Mouse (Mus musculus) embryonic facial prominence, embryonic 12.5 days (tissue): Measurements from ENCODE around the gene Stpg2. TPM values are rescaled to one million over a fixed set of nuclear protein-coding genes. Genes with fewer than 3 reads are reported as not detected.

ENCODE experiments used
- ATAC-seq: fragments of 200-750 bp; cut with Nextera tagmentation; 2 replicates; pipeline ENCODE4 v1.8.0; 2017; ENCODE audit not compliant: insufficient number of reproducible peaks, insufficient read depth, low FRiP score, low TSS enrichment
- H3K27ac ChIP-seq: fragments of 300-500 bp; sonication (generic); 2 replicates; pipeline ENCODE4 v1.5.1; 2016; ENCODE audit warnings: mild to moderate bottlenecking
- H3K27me3 ChIP-seq: fragments of 300-500 bp; sonication (generic); 2 replicates; pipeline ENCODE4 v1.6.1; 2016; ENCODE audit warnings: mild to moderate bottlenecking, moderate library complexity
- H3K36me3 ChIP-seq: fragments of 300-500 bp; sonication (generic); 2 replicates; pipeline ENCODE4 v1.6.1; 2016; ENCODE audit warnings: mild to moderate bottlenecking
- H3K4me1 ChIP-seq: fragments of 300-500 bp; sonication (generic); 2 replicates; pipeline ENCODE4 v1.6.1; 2016
- H3K4me2 ChIP-seq: fragments of 300-500 bp; sonication (generic); replicated peaks from 2 replicates; pipeline ENCODE4 v1.6.1; 2016; ENCODE audit warnings: mild to moderate bottlenecking, moderate library complexity
- H3K4me3 ChIP-seq: fragments of 300-500 bp; sonication (generic); 2 replicates; pipeline ENCODE4 v1.5.1; 2016; ENCODE audit warnings: mild to moderate bottlenecking
- H3K9ac ChIP-seq: fragments of 300-500 bp; sonication (generic); 2 replicates; pipeline ENCODE4 v1.6.1; 2016; ENCODE audit warnings: mild to moderate bottlenecking, moderate library complexity
- H3K9me3 ChIP-seq: fragments of 300-500 bp; sonication (generic); 2 replicates; pipeline ENCODE4 v1.6.1; 2016; ENCODE audit warnings: mild to moderate bottlenecking, moderate library complexity
- WGBS: fragments of 180-500 bp; shearing (Covaris S2); methylation state at CpG from one replicate; pipeline ENCODE4 v1.1.7; 2016; 5-methylcytosine and 5-hydroxymethylcytosine counted together
- polyA plus RNA-seq: library from polyadenylated mRNA; unstranded; fragments of >200 nt; fragmentation: Nextera tagmentation; extraction: Ambion mirVana; gene quantifications from 2 replicates; pipeline ENCODE4 v1.2.1, GENCODE M21; 2016

Gene Stpg2
- 0.15 TPM in 1 of 2 replicates, not detected in the other for polyA plus RNA-seq

DNA sequence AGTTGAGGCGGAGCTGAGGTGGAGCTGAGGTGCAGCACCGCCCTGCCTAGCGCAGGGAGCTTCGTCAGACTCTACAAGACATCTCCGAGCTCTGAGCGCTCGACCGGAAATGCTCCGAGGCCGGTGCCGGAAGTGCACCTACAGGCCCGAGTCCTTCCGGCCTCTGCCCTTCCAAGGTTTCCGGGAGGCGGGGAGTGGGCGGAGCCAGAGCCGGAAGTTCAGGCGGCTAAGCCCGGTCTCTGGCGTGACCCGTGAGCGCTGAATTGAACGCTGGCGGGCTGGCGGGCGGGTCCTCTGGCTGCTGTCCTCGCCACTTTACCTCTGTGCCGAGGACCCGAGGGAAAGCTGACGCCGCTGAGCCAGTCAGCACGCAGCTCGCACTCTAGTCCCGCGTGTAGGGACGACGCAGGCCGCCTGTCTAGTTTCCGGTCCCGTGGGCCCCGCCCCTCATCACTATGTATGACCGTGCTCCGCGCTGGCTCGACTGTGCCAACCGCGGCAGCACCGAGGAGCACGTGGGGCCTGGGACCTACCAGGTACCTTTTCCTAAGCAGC, at the start of gene Stpg2:
Gene Stpg2 (plus strand): TSS at position 251 of the 555 bp plus-strand sequence.
- peak; percentile 99 for ATAC-seq
- Histone ChIP-seq H3K4me2 (peak within 1 kb of the TSS; percentile 69), H3K9ac (peak within 1 kb of the TSS; percentile 52)

DNA sequence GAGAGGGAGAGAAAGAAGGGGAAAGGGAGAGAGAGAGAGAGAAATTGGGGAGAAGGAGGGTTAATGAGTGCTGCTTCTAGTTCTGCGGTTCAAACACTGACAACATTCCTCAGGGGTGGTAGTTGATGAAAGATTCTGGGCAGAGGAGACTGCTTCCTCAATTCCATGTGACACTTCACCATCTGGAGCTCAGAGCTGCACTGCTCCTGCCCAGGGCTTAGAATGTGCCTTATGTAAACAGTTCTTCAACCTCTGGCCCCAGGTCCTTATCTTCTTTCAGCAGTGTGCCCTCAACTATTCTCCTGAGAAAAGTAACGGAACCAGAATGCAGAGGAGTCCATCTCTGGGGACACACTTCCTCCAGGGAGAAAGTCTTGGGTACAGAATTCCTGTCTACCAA, 43.3 kb upstream of the Stpg2 start:
- H3K27me3 ChIP-seq, result no peaks in the 10 kb centered on the region
- H3K36me3 ChIP-seq, result no peaks in the 10 kb centered on the region
- H3K9me3 ChIP-seq, result no peaks in the 10 kb centered on the region
- no peak for ATAC-seq
- H3K4me3 ChIP-seq, result no peak overlapping the region
- H3K9ac ChIP-seq, result no peak overlapping the region
- H3K4me1 ChIP-seq, result no peaks in the 10 kb centered on the region
- H3K27ac ChIP-seq, result no peak overlapping the region
- WGBS, result 34% methylated on average over 2 of the region's 2 CpGs
- H3K4me2 ChIP-seq, result no peak overlapping the region

More for the DNA sequence above, at the start of gene Stpg2:
- Histone ChIP-seq H3K4me3 (peak within 1 kb of the TSS; percentile 60), H3K4me1 (0 out of 2 replicates have a peak, but pooled peaks cover 2% of the 10 kb centered on the region), H3K27me3 (peaks cover 13% of the 10 kb centered on the region), H3K36me3 (no peaks in the 10 kb centered on the region), H3K9me3 (no peaks in the 10 kb centered on the region), H3K27ac (peak within 1 kb of the TSS; percentile 94)
- WGBS, result under 1% methylated on average over 49 of the region's 49 CpGs

- Histone ChIP-seq H3K4me2 (no peak overlapping the region), H3K27ac (no peak overlapping the region), H3K9ac (no peak overlapping the region), H3K36me3 (no peaks in the 10 kb centered on the region), H3K9me3 (no peaks in the 10 kb centered on the region), H3K27me3 (no peaks in the 10 kb centered on the region), H3K4me1 (no peaks in the 10 kb centered on the region), H3K4me3 (no peak overlapping the region)
- 79% methylated on average over 4 of the region's 4 CpGs for WGBS
- ATAC-seq, result no peak
Observed at GRCm38 (mm10) chr3:139162658-139163057, 42.8 kb upstream of the Stpg2 start.

- no peak overlapping the region for H3K9ac ChIP-seq
- no peaks in the 10 kb centered on the region for H3K9me3 ChIP-seq
- ATAC-seq, result no peak
- no peak overlapping the region for H3K27ac ChIP-seq
- H3K4me2 ChIP-seq, result no peak overlapping the region
- no peaks in the 10 kb centered on the region for H3K4me1 ChIP-seq
- H3K36me3 ChIP-seq, result no peaks in the 10 kb centered on the region
- no peak overlapping the region for H3K4me3 ChIP-seq
- 69% methylated on average over 4 of the region's 4 CpGs for WGBS
- no peaks in the 10 kb centered on the region for H3K27me3 ChIP-seq
Observed at GRCm38 (mm10) chr3:139168510-139169269, 36.8 kb upstream of the Stpg2 start.

DNA sequence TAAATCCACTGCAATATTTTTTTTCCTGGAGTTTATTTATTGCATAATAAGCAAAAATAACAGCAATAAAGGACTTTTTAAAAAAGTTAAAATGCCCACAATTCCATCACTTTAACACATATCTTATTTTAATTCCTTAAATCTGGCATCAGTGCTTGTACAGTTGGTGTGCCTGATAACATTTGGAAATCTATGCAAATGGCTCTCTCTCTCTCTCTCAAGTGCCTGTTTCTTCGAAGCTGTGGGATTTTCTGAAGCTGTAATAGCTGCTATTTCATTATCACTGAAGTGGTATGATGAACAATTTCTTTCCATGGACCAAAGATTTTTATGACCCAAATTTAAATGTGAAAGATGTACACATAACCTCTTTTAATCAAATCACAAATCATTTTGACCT, 35.8 kb upstream of the Stpg2 start:
- 68% methylated on average over 1 of the region's 1 CpGs for WGBS
- Histone ChIP-seq H3K4me2 (no peak overlapping the region), H3K27ac (no peak overlapping the region), H3K4me1 (no peaks in the 10 kb centered on the region), H3K9ac (no peak overlapping the region), H3K27me3 (no peaks in the 10 kb centered on the region), H3K36me3 (no peaks in the 10 kb centered on the region), H3K9me3 (no peaks in the 10 kb centered on the region), H3K4me3 (no peak overlapping the region)
- ATAC-seq, result no peak

DNA sequence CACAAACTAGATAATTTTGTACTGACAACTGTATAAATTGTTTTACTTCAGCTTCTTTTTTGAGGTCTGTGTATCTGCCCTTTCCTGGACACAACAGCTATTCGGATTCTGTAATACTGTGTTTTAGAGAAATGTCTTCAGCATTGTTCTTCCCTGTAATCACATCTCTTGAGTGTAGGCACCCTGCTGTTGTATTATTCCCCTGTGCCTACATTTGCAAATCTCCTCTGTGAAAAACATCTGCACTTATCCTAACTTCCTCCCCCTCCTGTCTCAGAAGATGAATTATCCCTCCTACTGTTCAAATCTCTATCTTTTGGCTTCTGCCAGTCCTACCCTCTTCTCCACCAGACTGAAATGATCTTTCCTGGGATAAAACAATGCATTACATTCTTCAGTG, 28.6 kb upstream of the Stpg2 start:
- H3K27me3 ChIP-seq, result no peaks in the 10 kb centered on the region
- no peaks in the 10 kb centered on the region for H3K4me1 ChIP-seq
- no peak for ATAC-seq
- no peak overlapping the region for H3K9ac ChIP-seq
- no peak overlapping the region for H3K27ac ChIP-seq
- 61% methylated on average over 1 of the region's 1 CpGs for WGBS
- H3K36me3 ChIP-seq, result no peaks in the 10 kb centered on the region
- no peak overlapping the region for H3K4me3 ChIP-seq
- no peak overlapping the region for H3K4me2 ChIP-seq
- no peaks in the 10 kb centered on the region for H3K9me3 ChIP-seq

GRCm38 (mm10) chr3:139191541-139191940, 14.0 kb upstream of the Stpg2 start:
- Histone ChIP-seq H3K9ac (no peak overlapping the region), H3K27ac (no peak overlapping the region), H3K27me3 (no peaks in the 10 kb centered on the region), H3K4me2 (no peak overlapping the region), H3K9me3 (no peaks in the 10 kb centered on the region), H3K4me1 (no peaks in the 10 kb centered on the region), H3K4me3 (no peak overlapping the region), H3K36me3 (no peaks in the 10 kb centered on the region)
- 59% methylated on average over 1 of the region's 1 CpGs for WGBS
- ATAC-seq, result no peak

- no peak overlapping the region for H3K9ac ChIP-seq
- H3K27ac ChIP-seq, result no peak overlapping the region
- H3K4me2 ChIP-seq, result no peak overlapping the region
- H3K36me3 ChIP-seq, result no peaks in the 10 kb centered on the region
- no peak overlapping the region for H3K4me3 ChIP-seq
- no peaks in the 10 kb centered on the region for H3K27me3 ChIP-seq
- no peaks in the 10 kb centered on the region for H3K9me3 ChIP-seq
- no peaks in the 10 kb centered on the region for H3K4me1 ChIP-seq
- no peak for ATAC-seq
Observed at GRCm38 (mm10) chr3:139193917-139194316, 11.6 kb upstream of the Stpg2 start.

DNA sequence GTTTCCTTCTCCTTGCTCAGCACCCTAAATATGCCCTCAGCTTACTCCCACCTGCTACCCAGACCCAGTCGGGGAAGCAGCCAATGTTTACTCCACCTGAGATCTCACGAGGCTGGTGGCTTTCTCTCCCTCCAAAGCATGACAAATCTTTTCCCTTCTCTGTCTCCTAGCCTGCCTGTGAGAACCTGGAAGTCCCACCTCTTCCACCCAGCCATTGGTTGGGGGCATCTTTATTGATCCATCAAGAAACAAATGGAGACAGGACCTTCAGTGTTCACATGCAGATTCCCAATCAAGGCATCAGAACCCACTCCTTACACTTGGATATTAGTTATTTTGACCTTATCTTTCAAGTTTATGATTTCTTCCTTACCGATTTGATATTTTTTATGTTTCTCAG, 7.1 kb upstream of the Stpg2 start:
- Histone ChIP-seq H3K4me1 (no peaks in the 10 kb centered on the region), H3K4me3 (no peak overlapping the region), H3K27me3 (peaks cover 15% of the 10 kb centered on the region), H3K4me2 (no peak overlapping the region), H3K36me3 (no peaks in the 10 kb centered on the region), H3K9me3 (no peaks in the 10 kb centered on the region), H3K9ac (no peak overlapping the region), H3K27ac (no peak overlapping the region)
- ATAC-seq, result no peak
- WGBS, result 71% methylated on average over 3 of the region's 3 CpGs

GRCm38 (mm10) chr3:139200324-139200723, 5.2 kb upstream of the Stpg2 start:
- Histone ChIP-seq H3K27me3 (peaks cover 18% of the 10 kb centered on the region), H3K36me3 (no peaks in the 10 kb centered on the region), H3K27ac (no peak overlapping the region), H3K4me1 (no peaks in the 10 kb centered on the region), H3K9ac (no peak overlapping the region), H3K4me3 (no peak overlapping the region), H3K9me3 (no peaks in the 10 kb centered on the region), H3K4me2 (no peak overlapping the region)
- 76% methylated on average over 3 of the region's 3 CpGs for WGBS
- ATAC-seq, result no peak

- Histone ChIP-seq H3K36me3 (no peaks in the 10 kb centered on the region), H3K4me3 (no peak overlapping the region), H3K27me3 (no peaks in the 10 kb centered on the region), H3K4me1 (no peaks in the 10 kb centered on the region), H3K27ac (no peak overlapping the region), H3K4me2 (no peak overlapping the region), H3K9ac (no peak overlapping the region), H3K9me3 (no peaks in the 10 kb centered on the region)
- ATAC-seq, result no peak
- WGBS, result 69% methylated on average over 9 of the region's 9 CpGs
Observed at GRCm38 (mm10) chr3:139216945-139217344, 11.5 kb downstream of the Stpg2 start.

DNA sequence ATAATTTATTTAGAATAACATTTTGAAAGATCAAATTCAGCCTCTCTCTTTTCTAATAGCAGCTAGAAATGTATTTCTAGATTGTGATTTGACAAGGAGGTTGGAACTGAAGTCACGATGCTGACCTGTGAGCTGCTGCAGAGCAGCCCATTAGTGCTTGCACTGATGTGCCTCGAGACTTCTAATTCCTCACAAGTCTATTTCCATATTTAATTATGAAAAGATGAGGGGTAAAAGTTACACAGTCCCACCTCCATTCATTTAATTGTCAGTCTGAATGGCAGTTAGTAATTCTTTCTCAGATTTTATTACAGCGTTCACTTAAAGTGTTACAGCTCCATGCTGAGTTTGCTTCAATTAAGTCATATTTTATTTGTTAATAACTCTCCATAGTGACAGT, 19.6 kb downstream of the Stpg2 start:
- Histone ChIP-seq H3K36me3 (no peaks in the 10 kb centered on the region), H3K9me3 (no peaks in the 10 kb centered on the region), H3K9ac (no peak overlapping the region), H3K4me2 (no peak overlapping the region), H3K27ac (no peak overlapping the region), H3K4me1 (no peaks in the 10 kb centered on the region), H3K27me3 (no peaks in the 10 kb centered on the region), H3K4me3 (no peak overlapping the region)
- 72% methylated on average over 3 of the region's 3 CpGs for WGBS
- no peak for ATAC-seq
